Mouse (Mus musculus) liver, embryonic 11.5 days (tissue): ENCODE measurements around the gene Dnaaf2. TPM values are rescaled to one million over a fixed set of nuclear protein-coding genes. Genes with fewer than 3 reads are reported as not detected.
"Not testable (repeated sequence)": the region's sequence is repeated elsewhere in the genome, so short reads cannot be mapped to it uniquely, and the experiment has no call there.

Source experiments
- ATAC-seq: fragments of 200-750 bp; cut with Nextera tagmentation; replicated peaks from 2 replicates; pipeline ENCODE4 v1.8.0; 2017; ENCODE audit warnings: moderate number of reproducible peaks, mild to moderate bottlenecking, moderate TSS enrichment, moderate library complexity; ENCODE audit not compliant: low FRiP score
- DNase-seq: peaks from one replicate; pipeline ENCODE4 v3.0.0-alpha.2; 2017; ENCODE audit warnings: low spot score
- H3K27ac ChIP-seq: fragments of 300-500 bp; sonication (generic); 2 replicates; pipeline ENCODE4 v1.5.1; 2014; ENCODE audit warnings: mild to moderate bottlenecking, low read depth, low read length, control low read depth
- H3K27me3 ChIP-seq: fragments of 300-500 bp; sonication (generic); replicated peaks from 2 replicates; pipeline ENCODE4 v1.6.1; 2014; ENCODE audit warnings: low read length, mixed read lengths; ENCODE audit not compliant: control insufficient read depth, insufficient read depth
- H3K36me3 ChIP-seq: fragments of 300-500 bp; sonication (generic); 2 replicates; pipeline ENCODE4 v1.6.1; 2014; ENCODE audit warnings: mild to moderate bottlenecking, low read length, moderate library complexity, mixed read lengths; ENCODE audit not compliant: control insufficient read depth, insufficient read depth
- H3K4me1 ChIP-seq: fragments of 300-500 bp; sonication (generic); replicated peaks from 2 replicates; pipeline ENCODE4 v1.6.1; 2014; ENCODE audit warnings: low read length, mixed read lengths; ENCODE audit not compliant: control insufficient read depth, insufficient read depth
- H3K4me2 ChIP-seq: fragments of 300-500 bp; sonication (generic); 2 replicates; pipeline ENCODE4 v1.6.1; 2014; ENCODE audit warnings: mild to moderate bottlenecking, control low read depth, moderate library complexity
- H3K4me3 ChIP-seq: fragments of 300-500 bp; sonication (generic); 2 replicates; pipeline ENCODE4 v1.5.1; 2014; ENCODE audit warnings: low read depth, low read length, control low read depth
- H3K9ac ChIP-seq: fragments of 300-500 bp; sonication (generic); 2 replicates; pipeline ENCODE4 v1.6.1; 2014; ENCODE audit warnings: low read depth, low read length, control low read depth
- H3K9me3 ChIP-seq: fragments of 300-500 bp; sonication (generic); 2 replicates; pipeline ENCODE4 v1.6.1; 2016; ENCODE audit warnings: low read length, inconsistent platforms, mixed read lengths; ENCODE audit not compliant: control insufficient read depth
- WGBS: fragments of 180-500 bp; shearing (Covaris S2); extraction: QIAGEN DNeasy Blood & Tissue Kit; methylation state at CpG from one replicate; pipeline ENCODE4 v1.1.7; 2014; 5-methylcytosine and 5-hydroxymethylcytosine counted together
- polyA plus RNA-seq: library from polyadenylated mRNA; unstranded; fragments of >200 nt; fragmentation: Nextera tagmentation; extraction: Ambion mirVana; gene quantifications from 2 replicates; pipeline ENCODE4 v1.2.1, GENCODE M21; 2014

The Dnaaf2 gene
- polyA plus RNA-seq, 1 experiment from 2014 or later, result 14.0 TPM

GRCm38 (mm10) chr12:69177526-69177925, 20.7 kb downstream of the Dnaaf2 start:
- Histone ChIP-seq H3K27ac (no peak overlapping the region), H3K4me1 (no peaks in the 10 kb centered on the region), H3K4me3 (no peak overlapping the region), H3K36me3 (peaks cover 28% of the 10 kb centered on the region), H3K9me3 (no peaks in the 10 kb centered on the region), H3K9ac (no peak overlapping the region), H3K27me3 (no peaks in the 10 kb centered on the region), H3K4me2 (no peak overlapping the region)
- 92% methylated on average over 3 of the region's 3 CpGs for WGBS
- no peak for ATAC-seq
- no peak for DNase-seq

- Histone ChIP-seq H3K4me2 (no peak overlapping the region), H3K27ac (no peak overlapping the region), H3K4me3 (no peak overlapping the region), H3K27me3 (no peaks in the 10 kb centered on the region), H3K9me3 (no peaks in the 10 kb centered on the region), H3K36me3 (peaks cover 21% of the 10 kb centered on the region), H3K9ac (no peak overlapping the region), H3K4me1 (no peaks in the 10 kb centered on the region)
- DNase-seq, result no peak
- ATAC-seq, result 0 out of 2 replicates have a peak, but pooled peaks have one; percentile 38
- 81% methylated on average over 3 of the region's 3 CpGs for WGBS
Observed at GRCm38 (mm10) chr12:69175975-69176374, 22.3 kb downstream of the Dnaaf2 start.

GRCm38 (mm10) chr12:69171307-69171706, 26.9 kb downstream of the Dnaaf2 start:
- H3K4me3 ChIP-seq, result no peak overlapping the region
- H3K36me3 ChIP-seq, result peaks cover 15% of the 10 kb centered on the region
- H3K4me1 ChIP-seq, result peaks cover 8% of the 10 kb centered on the region
- H3K4me2 ChIP-seq, result no peak overlapping the region
- ATAC-seq (no peak), DNase-seq (no peak)
- 86% methylated on average over 2 of the region's 2 CpGs for WGBS
- H3K27ac ChIP-seq, result no peak overlapping the region
- H3K9me3 ChIP-seq, result no peaks in the 10 kb centered on the region
- H3K9ac ChIP-seq, result no peak overlapping the region
- H3K27me3 ChIP-seq, result no peaks in the 10 kb centered on the region

- no peaks in the 10 kb centered on the region for H3K27me3 ChIP-seq
- H3K9ac ChIP-seq, result peak within 1 kb of the TSS; percentile 72
- H3K9me3 ChIP-seq, result no peaks in the 10 kb centered on the region
- H3K36me3 ChIP-seq, result peaks cover 3% of the 10 kb centered on the region
- H3K4me1 ChIP-seq, result peaks cover 8% of the 10 kb centered on the region
- H3K4me2 ChIP-seq, result peak within 1 kb of the TSS; percentile 90
- peak; percentile 91 for DNase-seq
- peak; percentile 88 for ATAC-seq
- peak within 1 kb of the TSS; percentile 75 for H3K4me3 ChIP-seq
- H3K27ac ChIP-seq, result peak within 1 kb of the TSS; percentile 52
- WGBS, result under 1% methylated on average over 40 of the region's 40 CpGs
Observed at GRCm38 (mm10) chr12:69168461-69169106, 29.6 kb downstream of the Dnaaf2 start, which contains the start of gene Lrr1. TSS of gene Lrr1 (plus strand) at chr12:69168814.

- H3K36me3 ChIP-seq, result peaks cover 3% of the 10 kb centered on the region; the same call in 1 of the 2 replicates
- H3K9ac ChIP-seq, result peak overlapping the region; percentile 72
- no peaks in the 10 kb centered on the region for H3K27me3 ChIP-seq
- peak overlapping the region; percentile 75 for H3K4me3 ChIP-seq
- no peak overlapping the region; the same call in none of the 2 replicates for H3K27ac ChIP-seq
- DNase-seq (no peak), ATAC-seq (peak; percentile 35)
- H3K9me3 ChIP-seq, result no peaks in the 10 kb centered on the region
- WGBS, result 9% methylated on average over 18 of the region's 18 CpGs
- peak overlapping the region; percentile 90 for H3K4me2 ChIP-seq
- H3K4me1 ChIP-seq, result peaks cover 8% of the 10 kb centered on the region
Observed at GRCm38 (mm10) chr12:69167656-69168460, 30.4 kb downstream of the Dnaaf2 start.

- H3K36me3 ChIP-seq, H3K27me3 ChIP-seq, H3K9me3 ChIP-seq, DNase-seq, H3K9ac ChIP-seq, H3K4me1 ChIP-seq, H3K4me3 ChIP-seq, H3K4me2 ChIP-seq, ATAC-seq, H3K27ac ChIP-seq: not testable (repeated sequence)
- WGBS, result 72% methylated on average over 8 of the region's 8 CpGs
Observed at GRCm38 (mm10) chr12:69166861-69167581, 31.2 kb downstream of the Dnaaf2 start.

GRCm38 (mm10) chr12:69164904-69165303, 33.3 kb downstream of the Dnaaf2 start:
- no peak overlapping the region for H3K27ac ChIP-seq
- H3K4me1 ChIP-seq, result peaks cover 4% of the 10 kb centered on the region
- ATAC-seq (no peak), DNase-seq (no peak)
- H3K4me3 ChIP-seq, result no peak overlapping the region
- H3K27me3 ChIP-seq, result no peaks in the 10 kb centered on the region
- 30% methylated on average over 3 of the region's 3 CpGs for WGBS
- no peak overlapping the region for H3K4me2 ChIP-seq
- no peak overlapping the region for H3K9ac ChIP-seq
- H3K36me3 ChIP-seq, result no peaks in the 10 kb centered on the region
- no peaks in the 10 kb centered on the region for H3K9me3 ChIP-seq

GRCm38 (mm10) chr12:69163586-69163985, 34.6 kb downstream of the Dnaaf2 start:
- 81% methylated on average over 4 of the region's 4 CpGs for WGBS
- H3K27ac ChIP-seq, result not testable (repeated sequence)

More at GRCm38 (mm10) chr12:69163586-69163985, 34.6 kb downstream of the Dnaaf2 start:
- not testable (repeated sequence) for H3K4me1 ChIP-seq, H3K4me2 ChIP-seq, H3K4me3 ChIP-seq, H3K27me3 ChIP-seq, H3K9me3 ChIP-seq, ATAC-seq, H3K36me3 ChIP-seq, H3K9ac ChIP-seq, DNase-seq
